Mouse (Mus musculus): ENCODE data around the gene Nr1i3. TPM values are rescaled to one million over a fixed set of nuclear protein-coding genes. Genes with fewer than 3 reads are reported as not detected.

Nr1i3 gene
- total RNA-seq, 1 experiment from 2014 or later, result 0.32 TPM

DNA sequence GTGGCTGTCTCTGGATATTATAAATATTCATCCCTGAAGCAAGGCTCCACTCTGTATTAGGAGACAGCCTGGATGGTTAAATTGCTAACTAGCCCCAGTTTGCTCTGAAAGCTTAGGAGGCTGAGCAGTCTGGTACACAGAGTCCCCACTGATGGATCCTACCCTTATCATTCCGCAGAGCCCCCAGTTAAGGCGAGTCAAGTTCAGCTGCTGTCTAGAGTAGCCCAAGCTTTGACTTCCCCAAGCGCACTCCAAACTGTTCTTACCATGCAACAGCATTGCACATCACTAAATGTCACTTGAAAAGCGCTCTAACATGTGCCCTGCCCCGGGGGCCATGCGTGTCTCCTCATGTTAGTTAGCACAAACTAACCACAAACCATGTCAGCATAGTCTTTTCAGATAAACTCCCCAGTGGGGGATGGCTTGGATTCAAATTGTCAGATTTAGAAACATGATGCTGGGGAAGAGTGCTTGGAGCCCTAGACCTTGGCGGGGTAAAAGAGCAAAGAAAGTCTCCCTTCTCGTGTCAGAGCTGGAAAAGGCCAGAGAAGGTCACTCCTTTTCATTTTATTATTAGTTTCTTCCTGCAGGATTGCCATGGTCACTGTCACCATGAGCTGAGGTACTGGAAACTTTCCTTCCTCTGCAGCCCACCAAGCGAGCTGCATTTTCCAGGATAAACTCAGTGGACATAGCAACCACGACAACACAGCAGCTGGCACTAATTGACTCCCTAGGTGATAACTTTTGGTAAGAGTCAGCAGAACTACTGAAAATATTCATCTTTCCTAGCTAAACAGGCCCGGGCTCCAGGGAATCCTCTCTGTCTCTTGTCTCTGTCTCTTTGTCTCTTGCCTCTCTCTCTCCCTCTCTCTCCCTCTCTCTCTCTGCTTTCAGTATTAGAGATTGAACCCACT is 19.6 kb upstream of the Nr1i3 start:
- no peak for ATAC-seq (replicated peaks; ENCODE audit: low read depth, poor library complexity, severe bottlenecking)

DNA sequence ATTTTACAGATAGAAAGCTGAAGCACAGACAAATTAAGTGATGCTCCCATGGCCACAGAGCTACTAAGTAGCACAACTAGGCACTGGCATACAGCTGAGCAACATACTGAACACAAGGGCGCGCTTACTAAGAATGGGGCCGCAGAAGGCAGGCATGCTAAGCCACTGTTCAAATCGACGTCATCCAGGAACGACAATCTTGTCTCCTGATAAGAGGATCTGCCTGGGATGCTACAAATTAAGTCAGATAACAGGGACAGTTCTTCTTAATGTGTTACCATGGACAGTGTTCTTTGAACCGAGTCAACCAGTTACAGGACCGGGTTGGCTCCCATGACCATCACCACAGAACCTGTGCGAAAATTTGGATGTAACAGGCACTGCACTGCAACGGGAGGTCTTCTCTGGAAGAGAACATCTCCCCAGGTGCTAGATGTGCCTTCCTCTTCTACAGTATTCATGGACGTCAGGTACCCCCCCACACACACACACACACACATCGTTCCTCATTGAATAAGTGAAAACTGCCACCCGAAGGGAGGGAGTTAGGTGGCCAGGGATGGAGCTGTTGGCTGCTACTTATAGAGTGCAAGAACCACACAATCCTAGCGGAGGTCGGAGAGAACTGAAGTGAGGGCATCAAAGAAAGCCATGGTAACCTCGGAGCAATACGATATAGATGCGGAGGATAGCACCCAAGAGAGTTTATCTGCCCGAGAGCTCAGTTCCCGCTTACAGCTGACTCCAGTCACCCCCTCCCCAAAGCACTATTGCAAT is 18.5 kb upstream of the Nr1i3 start:
- ATAC-seq (replicated peaks; ENCODE audit: low read depth, poor library complexity, severe bottlenecking), result peak; percentile 33

DNA sequence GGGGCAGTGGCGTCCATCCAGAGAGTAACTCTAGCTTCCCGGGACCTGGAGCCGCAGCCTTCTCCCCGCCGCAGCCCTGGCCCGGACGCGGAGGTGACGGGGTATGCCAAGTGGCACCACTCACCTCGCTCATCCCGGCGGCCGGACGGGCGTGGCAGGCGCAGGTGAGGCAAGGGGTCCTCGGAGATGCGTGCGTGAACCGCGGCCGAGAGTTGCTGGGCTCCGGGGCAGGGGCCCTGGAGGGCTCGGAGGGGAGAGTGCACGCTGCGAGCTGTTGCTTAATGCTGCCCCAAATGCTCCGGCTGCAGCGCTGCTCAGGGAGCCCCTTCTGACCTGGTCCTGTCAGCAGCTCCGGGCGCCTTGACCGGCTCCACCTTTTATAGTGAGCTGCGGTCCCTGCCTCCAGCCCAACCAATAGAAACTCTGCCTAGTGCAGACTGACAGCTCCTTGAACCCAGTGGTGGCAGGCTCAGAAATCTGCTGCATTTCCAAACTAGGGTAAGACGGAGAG is 17.8 kb upstream of the Nr1i3 start, which contains the start of gene Pcp4l1:
Gene Pcp4l1 (minus strand): TSS at position 382 of the 511 bp plus-strand sequence.
- ATAC-seq (replicated peaks; ENCODE audit: low read depth, poor library complexity, severe bottlenecking), result peak; percentile 98

DNA sequence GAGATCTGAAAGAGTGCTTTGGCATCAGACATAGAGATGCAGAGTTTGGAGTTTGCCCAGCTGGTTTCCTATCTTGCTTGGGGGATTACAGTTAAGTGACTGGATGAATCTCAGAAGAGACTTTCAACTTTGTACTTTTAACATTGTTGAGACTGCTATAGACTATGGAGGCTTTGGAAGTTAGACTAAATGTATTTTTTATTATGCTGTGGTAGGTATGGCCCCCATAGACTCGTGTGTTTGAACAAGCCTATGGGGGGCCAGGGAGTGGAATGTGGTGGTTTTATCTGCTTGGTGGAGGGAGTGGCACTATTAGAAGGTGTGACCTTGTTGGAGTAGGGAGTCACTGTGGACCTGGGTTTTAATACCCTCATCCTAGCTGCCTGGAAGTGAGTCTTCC is 14.2 kb upstream of the Nr1i3 start:
- no peak for ATAC-seq (replicated peaks; ENCODE audit: low read depth, poor library complexity, severe bottlenecking)

DNA sequence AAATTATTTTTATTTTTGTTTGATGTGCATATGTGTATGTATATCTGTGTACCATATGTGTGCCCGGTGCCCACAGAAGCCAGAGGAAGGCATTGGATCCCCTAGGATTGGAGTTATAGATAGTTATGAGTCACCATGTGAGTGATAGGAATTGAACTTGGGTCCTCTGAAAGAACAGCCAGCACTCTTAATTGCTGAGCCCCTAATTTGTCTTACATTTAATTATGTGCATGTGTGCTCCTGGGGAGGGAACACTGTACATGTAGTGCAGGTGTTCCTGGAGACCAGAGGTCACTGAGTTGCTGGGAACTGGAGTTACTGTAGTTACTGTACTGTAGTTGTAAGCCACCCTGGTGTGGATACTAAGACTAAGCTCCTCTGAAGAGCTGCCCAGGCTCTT is 13.0 kb upstream of the Nr1i3 start:
- no peak for ATAC-seq (replicated peaks; ENCODE audit: low read depth, poor library complexity, severe bottlenecking)

DNA sequence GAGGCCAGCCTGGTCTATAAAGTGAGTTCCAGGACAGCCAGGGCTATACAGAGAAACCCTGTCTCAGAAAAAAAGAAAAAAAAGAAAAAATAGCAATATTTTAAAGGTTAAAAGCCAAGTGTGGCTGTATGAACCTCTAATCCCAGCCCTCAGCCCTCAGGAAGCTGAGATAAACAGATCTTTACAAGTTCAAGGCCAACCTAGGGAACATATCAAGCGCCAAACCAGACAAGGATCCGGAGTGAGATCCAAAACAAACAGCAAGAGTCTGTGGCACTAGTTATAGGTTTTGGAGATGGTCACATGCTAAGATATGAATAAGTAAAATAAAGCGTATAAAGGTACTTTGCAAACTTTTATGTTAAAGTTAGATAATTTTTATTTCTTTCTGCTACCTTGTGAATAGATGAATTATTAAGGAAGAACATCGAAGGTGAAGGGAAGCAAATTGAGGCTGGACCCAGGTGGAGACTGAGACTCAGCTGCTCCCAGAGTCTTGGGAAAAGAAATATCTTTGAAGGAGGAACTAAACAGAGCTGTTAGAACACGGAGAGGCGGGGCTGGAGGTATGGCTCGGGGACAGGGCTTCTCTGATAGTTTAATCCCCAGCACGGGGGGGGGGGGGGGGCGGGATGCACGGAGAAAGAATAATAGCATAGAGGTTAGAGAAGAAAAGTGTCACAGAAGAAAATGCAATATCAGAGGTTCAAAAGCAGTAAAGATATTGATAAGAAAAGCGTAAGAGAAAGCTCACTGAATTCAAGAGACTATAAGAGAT is 10.1 kb upstream of the Nr1i3 start:
- ATAC-seq (replicated peaks; ENCODE audit: low read depth, poor library complexity, severe bottlenecking), result no peak

DNA sequence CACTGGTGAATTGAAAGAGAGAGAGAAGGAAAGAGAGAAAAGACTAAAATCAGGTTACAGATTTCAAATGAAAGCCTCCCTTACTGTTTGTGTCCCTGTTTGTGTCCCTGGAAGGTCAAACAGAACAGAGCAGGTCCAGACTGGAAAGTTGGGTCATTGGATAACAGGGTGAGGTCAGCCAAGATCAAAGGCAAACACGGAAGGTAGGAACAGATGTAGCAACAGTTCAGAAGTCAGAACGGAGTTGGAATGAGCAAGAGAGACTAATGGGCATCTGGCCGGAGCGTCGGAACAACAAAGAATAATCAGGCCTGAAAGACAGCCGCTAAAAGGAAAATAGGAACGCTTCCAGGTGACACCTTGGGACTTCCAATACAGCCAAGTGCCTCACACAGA is 9.5 kb upstream of the Nr1i3 start:
- ATAC-seq (replicated peaks; ENCODE audit: low read depth, poor library complexity, severe bottlenecking), result no peak

DNA sequence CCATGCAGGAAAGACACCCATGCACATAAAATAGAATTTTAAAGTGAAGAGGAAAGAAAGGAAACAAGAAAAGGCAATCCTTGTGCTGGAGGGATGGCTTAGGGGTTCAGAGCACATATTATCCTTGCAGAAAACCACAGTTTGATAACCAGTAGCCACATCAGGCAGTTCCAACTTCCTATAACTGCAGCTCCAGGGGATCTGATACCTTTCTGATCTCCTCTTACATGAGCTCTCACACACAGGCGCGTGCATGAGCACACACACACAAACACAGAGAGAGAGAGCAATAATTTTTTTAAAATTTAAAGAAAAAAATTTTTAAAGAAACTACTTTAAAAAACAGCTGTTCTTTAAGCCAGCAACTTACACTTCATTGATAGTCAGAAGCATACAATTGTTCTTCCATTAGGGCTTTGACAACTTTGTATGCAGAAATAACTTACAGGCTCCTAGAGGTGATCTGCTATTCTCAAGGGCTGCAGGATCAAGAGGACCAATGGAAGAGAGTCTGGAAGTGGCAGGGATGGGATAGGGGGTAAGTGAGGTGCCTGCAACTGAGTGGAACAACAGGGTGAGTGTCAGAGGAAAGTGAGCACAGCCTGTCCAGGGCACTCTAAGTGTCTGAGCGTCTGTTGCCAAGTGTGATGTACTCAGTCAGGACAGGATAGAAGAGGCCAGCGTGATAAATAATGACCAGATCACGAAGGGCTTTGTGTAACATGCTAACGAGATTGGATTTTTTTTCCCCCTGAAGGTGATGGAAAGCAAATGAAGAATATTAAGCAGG is 7.9 kb upstream of the Nr1i3 start:
- peak; percentile 67 for ATAC-seq (replicated peaks; ENCODE audit: low read depth, poor library complexity, severe bottlenecking)

DNA sequence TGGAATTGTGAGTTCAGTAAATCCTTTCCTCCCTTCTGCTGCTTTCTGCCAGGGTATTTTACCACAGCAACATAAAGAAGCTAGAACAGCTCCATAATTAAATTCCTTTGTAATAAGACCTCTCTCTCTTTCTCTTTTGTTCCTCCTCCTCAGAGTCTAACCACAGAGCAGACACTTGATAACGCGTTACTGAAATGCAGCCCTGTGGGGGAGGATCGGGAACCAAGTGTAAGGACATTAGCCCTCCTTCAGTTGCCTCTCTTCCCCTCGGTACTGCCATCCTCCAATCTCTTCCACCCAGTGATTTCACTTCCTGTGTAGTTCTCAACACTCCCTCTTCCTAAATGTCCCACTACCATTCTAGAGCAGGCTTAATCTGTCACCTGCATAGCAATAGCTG is 4.4 kb upstream of the Nr1i3 start:
- ATAC-seq (replicated peaks; ENCODE audit: low read depth, poor library complexity, severe bottlenecking), result peak; percentile 56

DNA sequence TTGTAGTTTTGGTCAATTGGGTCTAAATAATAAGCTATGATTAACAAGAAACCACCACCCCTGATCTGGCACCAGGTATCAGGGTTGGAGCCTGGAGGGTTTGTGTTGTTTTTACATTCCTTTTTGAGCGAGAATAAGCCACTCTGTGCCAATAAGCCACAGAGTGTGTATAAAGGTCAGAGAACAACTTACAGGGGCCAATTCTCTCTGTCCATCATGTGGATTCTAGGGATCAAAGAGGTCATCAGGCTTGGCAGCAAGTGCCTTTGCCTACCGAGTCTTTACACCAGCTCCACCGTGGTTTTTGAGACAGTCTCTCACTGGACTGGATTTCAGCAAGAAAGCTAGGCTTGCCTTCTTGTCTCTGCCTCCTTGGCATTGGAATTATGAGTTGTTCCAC is 916 bp upstream of the Nr1i3 start:
- ATAC-seq (replicated peaks; ENCODE audit: low read depth, poor library complexity, severe bottlenecking), result no peak

DNA sequence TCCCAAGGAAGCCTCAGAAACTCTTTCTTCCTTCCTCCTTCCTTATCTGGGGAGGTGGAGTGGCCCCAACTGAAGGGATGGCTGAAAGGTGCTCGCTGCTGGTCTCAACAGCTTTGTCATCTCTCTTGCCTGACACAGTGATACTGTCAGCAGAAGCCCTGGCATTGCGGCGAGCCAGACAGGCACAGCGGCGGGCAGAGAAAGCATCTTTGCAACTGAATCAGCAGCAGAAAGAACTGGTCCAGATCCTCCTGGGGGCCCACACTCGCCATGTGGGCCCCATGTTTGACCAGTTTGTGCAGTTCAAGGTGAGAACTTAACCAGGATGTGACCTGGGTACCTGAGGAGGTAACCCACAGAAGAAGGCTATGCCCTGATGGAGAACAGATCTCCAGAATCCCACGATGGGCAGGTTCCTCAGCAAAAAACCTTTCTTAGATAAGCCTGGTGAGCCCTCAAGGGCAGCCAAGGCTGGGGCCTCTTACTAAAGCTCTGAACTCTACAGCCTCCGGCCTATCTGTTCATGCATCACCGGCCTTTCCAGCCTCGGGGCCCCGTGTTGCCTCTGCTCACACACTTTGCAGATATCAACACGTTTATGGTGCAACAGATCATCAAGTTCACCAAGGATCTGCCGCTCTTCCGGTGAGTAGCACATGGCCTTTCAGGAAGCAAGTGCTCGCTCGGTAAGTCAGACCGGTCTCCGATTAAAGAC is 2.6 kb downstream of the Nr1i3 start:
- no peak for ATAC-seq (replicated peaks; ENCODE audit: low read depth, poor library complexity, severe bottlenecking)

DNA sequence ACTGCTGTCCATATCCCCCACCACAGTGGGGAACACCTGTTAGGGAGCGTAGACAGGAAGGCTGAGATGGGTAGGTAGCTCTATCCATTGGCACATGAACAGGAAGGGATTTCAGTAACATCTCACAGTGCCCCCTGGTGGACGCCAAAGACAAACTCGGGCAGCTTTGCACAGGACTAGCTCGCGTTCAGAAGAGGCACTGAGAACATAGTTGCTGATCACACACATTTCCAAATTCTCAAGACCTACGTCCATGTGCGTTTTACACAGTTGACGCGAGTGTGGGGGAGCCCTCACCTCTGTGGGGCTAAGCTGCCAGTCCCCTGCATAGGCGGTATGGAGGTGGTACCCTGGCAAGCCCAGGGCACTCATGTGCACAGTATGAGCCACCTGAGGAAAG is 7.1 kb downstream of the Nr1i3 start:
- ATAC-seq (replicated peaks; ENCODE audit: low read depth, poor library complexity, severe bottlenecking), result peak; percentile 13; the same call in 1 of the 2 replicates

DNA sequence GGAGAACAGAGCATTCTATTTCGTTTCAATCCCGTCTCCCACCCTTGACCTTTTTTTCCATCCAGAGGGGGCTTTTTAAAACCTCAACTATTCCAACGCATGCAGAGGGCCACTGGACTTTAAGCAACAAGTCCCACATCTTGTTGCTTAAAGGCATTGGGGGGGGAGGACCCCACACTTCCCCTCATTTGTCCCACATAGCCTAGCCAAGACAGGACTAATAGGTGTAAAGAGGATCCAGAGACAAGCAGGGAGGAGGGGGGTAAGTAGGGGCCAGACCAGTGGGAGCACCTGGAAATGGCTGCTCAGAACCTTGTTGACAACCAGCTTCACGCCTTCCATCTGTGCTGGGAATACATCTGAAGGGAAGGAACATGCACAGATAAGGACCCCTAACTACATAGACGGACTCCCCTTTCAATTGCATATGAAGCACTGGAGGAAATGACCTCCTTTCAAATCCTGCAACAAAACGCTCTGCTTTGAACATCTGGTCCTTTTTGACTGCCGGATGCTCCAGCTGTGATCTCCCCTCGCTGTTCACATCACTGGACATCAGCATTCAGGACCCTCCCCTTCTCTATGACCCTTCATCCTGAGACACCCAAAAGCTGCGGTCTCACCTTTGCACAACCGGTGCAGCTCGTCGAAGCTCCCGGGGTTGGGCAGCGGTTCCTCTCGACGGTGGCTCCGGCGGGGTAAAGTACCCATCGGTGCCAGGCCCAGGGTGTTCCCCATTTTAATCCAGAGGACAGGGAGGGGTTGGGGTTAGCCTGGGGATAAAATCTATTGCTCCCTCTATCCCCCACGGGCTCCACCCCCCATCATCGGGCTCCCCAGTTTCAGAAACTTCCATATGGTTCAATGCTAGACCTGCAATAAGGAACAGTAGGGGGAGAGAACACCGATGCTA is 7.8 kb downstream of the Nr1i3 start:
- ATAC-seq (replicated peaks; ENCODE audit: low read depth, poor library complexity, severe bottlenecking), result no peak

DNA sequence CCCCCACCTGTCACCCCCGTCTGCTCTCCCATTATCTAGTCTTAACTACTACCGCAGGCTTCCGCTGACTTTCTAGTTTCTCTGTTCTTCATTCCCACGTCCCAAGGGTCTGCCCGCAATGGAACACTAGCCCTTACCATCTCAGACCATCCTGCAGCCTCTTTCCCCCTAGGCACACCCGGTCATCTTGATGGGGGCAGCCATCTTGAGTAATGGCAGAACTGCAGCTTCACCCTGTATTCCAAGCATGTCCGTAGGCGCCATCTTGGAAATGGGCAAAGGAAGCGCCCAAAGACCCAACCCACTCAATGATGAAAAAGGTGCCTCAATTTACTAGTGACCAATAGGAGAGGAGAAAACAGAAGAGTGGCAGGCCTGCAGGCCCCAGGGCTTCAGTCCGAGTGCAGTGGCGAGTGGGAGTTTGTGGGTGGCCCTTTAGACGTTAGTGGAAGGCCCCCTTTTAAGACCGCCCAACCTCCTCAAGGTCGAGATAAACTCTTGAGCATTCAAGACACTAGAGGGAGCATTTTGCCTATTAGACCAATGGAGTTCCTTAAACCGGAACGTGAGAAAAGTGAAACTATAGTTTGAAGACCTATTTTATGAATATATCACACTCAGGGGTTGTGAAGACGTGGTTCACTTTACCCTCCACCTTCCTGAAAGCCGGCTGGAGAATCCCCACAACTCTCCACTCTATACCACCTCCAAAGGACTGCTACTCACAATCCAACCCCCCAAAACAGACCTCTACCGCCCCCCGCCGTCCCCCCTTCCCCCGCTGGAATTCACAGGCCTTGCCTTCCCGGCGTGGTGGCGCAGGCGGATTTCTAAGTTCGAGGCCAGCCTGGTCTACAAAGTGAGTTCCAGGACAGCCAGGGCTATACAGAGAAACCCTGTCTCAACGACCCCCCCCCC is 8.7 kb downstream of the Nr1i3 start, which contains the start of gene Tomm40l:
Gene Tomm40l (minus strand): TSS at position 277 of the 918 bp plus-strand sequence.
- ATAC-seq (replicated peaks; ENCODE audit: low read depth, poor library complexity, severe bottlenecking), result peak; percentile 96

DNA sequence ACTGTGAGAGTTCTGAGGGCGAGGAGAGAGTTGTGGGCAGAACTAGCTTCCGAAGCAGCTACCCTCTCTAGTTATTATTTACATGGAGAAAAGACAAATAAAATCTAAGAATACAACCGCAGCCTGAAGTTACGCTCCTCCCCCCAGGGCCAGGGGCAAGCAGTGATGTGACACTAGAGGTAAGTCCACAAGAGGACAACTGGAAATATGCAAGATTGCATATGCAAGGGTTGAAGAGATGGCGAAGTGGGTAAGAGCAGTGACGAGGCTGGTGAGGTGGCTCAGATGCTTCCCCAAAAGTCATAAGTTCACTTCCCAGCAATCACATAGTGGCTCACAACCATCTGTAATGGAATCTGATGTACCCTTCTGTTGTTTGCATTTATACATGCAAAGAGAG is 9.4 kb downstream of the Nr1i3 start:
- ATAC-seq (replicated peaks; ENCODE audit: low read depth, poor library complexity, severe bottlenecking), result no peak

DNA sequence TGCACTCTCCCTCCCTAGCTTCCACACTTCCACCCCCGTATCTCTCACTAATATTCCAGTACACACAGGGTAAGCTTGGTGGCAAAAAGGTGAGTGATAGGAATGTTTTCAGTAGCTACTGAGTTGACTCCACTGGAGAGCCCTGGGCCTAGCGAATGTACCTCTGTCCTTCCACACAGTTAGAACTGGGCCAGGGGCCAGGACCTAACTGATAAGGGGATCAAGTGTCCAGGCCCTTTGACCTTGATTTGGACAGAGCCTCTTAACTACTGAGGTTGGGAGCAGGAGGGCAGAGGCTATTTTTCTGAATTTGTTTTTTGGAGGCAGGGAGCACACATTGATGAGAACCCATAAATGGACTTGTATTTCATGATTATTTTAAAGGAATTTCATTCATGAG is 10.0 kb downstream of the Nr1i3 start:
- ATAC-seq (replicated peaks; ENCODE audit: low read depth, poor library complexity, severe bottlenecking), result no peak

DNA sequence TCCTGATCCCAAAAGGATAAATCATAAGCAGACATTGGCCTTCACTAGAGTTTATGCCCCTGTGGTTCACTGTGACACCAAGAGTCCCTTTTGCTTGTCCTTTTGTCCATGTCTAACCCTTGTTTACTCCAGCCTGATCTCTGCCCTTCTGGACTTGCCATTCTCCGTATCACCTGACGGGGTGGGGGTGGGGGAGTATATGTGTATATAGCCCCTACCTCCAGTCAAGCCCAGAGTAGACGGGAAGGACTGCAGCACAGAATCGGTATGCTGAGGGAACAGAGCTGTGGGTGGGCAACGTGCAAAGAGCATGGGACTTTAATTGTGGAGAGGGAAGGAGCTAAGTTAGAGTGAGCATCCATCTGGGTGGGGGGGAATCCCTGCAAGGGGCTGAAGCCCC is 11.1 kb downstream of the Nr1i3 start, which contains the start of gene Apoa2:
Gene Apoa2 (plus strand): TSS at position 198 of the 400 bp plus-strand sequence.
- no peak for ATAC-seq (replicated peaks; ENCODE audit: low read depth, poor library complexity, severe bottlenecking)

Measured in common myeloid progenitor, adult 5-6 weeks (primary cell).